Mouse (Mus musculus) cerebellum, postnatal 10 days (tissue): ENCODE data around the gene Zfp704.

Experiments used
- DNase-seq, 2 experiments: peaks; one replicate each; pipeline ENCODE4 v3.0.0; 2021; ENCODE audit warnings: mixed read lengths in 2 of 2

The Zfp704 gene

GRCm38 (mm10) chr3:9513703-9514110, 96.2 kb downstream of the Zfp704 start:
- DNase-seq, result no peak

DNA sequence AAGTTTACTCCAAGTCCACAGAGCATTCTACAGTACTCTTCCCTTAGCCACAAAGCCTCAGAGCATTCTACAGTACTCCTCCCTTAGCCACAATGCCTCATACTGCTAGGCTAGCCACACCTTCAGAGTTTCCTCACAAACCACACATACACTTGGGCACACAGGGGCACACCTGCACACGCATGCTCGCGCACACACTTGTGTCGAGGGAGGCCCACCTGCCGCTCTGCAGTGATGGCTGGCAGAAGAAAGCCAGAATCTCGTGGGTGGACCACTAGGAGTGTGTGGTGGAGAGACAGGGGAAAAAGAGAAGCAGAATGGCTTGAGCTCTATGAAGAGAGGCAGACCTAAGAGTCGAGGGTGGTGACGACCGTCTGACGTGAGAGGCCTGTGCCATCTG, 97.7 kb downstream of the Zfp704 start:
- no peak for DNase-seq

DNA sequence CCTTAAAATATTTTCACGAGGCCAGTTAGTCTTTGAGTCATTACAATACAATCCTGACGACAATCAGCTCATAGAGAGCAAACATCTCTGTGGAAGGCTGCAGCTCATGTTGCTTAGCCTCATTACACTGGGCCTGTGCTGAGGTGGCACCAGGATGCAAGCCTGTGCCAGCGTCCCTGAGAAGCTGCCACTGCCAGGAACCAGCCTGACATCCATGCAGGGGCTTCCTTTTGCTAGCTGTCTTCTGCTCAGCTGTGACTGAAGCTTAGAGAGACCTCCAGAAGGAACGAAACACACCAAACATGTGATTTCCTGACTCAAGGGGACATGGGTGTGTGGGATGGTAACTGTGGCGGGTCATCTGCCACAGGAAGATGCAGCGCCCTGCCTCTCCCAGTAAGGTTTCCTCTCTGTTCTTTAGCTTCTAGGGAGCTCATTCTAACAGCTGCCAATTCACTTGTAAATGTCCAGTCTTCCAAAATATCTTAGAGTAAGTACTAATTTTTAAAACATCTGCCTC, 104.1 kb downstream of the Zfp704 start:
- DNase-seq, result peak; percentile 45 to 64

- peak; percentile 57 to 69 for DNase-seq
Measured at GRCm38 (mm10) chr3:9504371-9504770, 105.5 kb downstream of the Zfp704 start.

- peak; percentile 93 to 95 for DNase-seq
Measured at GRCm38 (mm10) chr3:9500725-9501124, 109.2 kb downstream of the Zfp704 start.

GRCm38 (mm10) chr3:9499994-9500553, 109.8 kb downstream of the Zfp704 start:
- peak; percentile 52 to 59 for DNase-seq

DNA sequence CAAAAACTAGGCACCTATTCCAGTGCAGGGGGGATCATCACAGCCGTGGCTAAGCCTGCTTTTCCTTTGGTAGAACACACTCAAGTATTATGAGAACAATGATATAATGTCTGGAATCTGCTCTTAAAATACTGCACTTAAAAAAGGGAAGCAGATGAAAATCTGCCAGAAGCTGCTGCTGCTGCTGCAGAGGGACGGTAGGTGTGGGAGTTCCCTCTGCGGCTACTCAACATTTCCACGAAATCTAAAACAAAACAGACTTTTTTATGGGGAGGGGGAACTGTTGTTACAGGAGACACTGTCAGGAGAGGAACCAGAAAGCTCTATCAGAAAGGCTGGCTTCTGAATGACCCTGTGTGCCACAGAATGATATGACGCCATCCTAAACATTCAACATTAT, 110.4 kb downstream of the Zfp704 start:
- no peak for DNase-seq

DNA sequence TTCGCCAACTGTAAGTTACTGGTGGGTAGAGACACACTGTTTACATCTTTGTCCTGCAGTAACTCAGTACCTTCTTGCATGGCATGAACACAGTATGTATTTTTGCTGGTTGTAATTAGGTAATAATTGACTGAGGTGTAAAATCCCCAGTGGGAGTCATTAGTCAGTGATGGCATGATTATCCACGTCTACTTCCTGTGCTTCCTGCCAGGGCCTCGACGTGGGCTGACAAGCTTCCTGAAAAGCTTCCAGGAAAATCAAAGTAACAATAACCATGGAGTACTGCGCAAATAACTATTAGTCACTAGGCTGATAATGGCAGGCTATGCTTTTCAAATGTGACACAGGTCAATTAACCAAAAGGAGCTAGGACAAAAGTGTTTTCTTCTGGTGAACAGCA, 112.6 kb downstream of the Zfp704 start:
- no peak for DNase-seq

DNA sequence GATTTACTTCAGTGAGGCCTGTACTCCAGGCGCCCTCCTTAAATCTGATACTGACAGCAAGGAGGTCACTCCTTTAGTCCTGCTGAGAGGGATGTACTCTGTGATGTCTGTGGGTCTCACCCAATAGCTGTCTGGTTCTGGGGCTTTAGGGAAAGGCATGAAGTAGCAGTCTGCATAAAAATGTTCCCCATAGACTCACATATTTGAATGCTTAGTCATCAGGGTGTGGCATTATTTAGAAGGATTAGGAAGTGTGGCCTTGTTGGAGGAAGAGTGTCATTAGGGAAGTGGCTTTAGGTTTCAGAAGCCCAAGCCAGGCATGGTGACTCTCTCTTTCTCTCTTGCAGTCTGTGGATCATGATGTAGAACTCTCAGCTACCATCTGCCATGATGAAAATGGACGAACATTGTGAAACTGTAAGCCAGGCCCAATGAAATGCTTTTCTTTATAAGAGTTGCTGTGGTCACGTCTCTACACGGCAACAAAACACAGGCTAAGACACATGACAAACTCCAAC, 118.1 kb downstream of the Zfp704 start:
- no peak for DNase-seq

- DNase-seq, result no peak
Measured at GRCm38 (mm10) chr3:9487644-9488043, 122.2 kb downstream of the Zfp704 start.

DNA sequence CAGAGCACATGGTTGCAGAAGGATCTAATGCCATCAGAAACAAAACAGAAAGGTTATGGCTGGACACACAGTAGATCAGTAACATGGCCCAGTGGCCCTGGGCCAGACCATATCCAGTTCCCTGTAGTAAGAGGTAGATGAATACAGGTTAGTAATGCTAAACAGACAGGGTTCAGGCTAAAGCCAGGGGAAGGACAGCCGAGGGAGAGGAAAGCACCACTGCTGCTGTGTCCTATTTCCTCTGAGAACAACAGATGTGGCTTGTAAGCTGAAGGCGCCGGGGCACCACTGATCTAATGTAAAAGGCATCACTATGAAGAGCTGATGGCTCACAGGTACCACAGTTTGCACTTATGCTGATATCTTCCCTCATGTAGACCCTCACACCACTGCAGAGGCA, 124.4 kb downstream of the Zfp704 start:
- DNase-seq, result no peak

DNA sequence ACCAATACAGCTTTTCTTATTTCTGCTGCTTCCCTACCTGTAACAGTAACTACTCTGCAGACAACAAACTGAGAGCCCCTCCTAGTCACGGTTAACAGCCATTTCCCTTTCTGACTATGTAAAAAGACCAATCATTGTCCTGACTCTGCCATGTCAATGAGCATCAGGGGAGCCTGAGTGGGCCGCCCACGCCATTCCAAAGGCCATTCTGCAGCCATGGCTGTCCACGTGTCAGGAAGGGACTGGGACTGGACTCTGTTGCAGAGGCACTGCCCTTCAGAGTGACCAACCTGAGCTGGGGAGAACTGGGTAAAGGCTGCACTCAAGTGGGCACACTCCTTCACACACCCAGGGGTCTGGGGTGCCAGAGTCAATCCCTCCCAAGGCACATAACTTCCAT, 127.9 kb downstream of the Zfp704 start:
- DNase-seq, result no peak

DNA sequence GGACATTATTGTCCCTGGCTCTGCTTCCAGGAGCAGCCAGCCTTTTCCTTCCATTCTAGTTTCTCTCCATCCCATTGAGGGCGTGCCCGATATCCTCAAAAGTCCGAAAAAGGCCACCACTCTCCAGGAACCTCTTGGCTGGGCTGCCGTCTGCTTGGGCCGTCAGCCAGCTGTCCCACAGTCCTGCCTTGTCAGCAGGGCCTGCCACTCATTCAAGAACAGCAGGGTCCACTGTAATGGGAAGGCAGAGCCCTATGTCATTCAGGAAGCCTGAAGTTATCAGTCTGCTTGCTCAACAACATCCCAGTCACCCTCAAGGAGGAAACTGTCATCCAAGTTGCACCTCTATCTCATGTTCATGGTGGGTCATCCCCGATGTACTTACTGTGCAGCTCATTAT, 128.5 kb downstream of the Zfp704 start:
- DNase-seq, result peak; percentile 66 to 80

DNA sequence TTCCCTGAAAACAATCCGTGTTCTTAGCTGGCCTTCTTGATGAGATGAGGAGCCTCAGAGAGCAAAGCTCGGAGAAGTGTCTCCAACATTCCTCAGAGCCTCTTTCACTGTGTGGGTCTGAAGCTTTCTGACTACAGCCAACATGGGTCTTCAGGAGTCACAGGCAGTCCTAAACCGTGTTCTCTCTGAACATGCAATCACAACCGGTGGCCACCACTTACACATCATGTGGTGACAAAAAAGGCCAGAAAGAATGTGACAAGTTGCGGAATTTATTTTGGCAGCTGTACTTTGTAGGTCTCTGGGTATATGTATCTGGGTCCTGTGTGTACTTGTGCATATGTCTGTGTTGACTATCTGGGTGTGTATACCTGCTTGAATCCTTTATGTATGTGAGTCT, 128.9 kb downstream of the Zfp704 start:
- no peak for DNase-seq

DNA sequence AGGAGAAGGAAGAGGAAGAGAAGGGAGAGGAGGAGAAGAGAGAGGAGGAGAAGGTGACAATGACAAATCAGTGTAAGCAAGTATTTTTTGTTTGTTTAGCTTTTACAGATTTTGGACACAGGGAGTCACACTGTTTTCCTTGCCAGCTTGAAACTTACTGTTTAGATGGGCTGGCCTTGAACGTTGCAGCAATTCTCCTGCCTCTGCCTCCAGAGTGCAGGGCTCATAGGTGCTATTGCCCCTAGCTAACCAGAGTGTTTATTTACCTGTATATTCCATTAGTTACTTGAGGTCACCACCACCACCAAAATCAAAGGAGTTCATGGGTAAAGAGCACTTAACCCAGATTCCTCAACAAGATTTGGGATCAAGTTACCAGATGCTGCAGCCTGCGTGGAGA, 132.5 kb downstream of the Zfp704 start:
- DNase-seq, result no peak

DNA sequence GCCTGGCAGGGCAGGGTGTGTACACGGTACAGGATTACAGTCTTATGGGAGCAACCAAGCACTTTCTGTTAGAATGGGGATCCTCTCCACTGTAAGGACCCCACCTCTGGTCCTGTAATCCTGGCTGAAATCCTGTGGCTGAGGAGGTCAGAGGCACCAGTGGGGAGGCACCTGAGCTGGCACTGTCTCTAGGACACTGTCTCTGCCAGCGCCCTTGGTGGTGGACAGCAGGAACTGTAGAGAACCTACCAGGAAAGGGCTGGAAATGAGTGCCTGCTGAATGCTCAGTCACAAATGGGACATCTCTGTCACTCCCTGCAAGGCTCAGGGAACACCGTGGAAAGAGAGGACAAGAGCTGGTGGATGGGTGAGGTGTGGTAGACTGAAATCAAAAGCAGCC, 133.5 kb downstream of the Zfp704 start:
- DNase-seq, result no peak

GRCm38 (mm10) chr3:9475501-9475900, 134.4 kb downstream of the Zfp704 start:
- no peak for DNase-seq

- no peak for DNase-seq
Measured at GRCm38 (mm10) chr3:9474331-9474730, 135.6 kb downstream of the Zfp704 start.

DNA sequence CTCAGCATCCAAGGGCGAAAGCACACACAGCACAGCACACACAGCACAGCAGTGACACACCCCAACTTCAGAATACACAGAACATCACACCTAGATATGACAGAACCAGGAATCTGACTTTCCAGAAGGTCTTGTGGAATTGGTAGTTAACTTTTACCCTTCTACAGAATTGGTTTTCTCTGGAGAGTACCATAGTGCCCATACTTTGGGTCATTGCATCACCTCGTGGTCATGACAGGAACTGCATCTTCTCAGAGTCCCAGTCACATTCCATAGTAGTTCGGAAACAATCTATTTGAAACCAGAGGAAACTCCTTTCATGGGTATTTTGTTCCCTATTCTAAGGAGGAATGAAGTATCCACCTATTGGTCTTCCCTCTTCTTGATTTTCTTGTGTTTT, 143.6 kb downstream of the Zfp704 start:
- peak; percentile 78 to 85 for DNase-seq

DNA sequence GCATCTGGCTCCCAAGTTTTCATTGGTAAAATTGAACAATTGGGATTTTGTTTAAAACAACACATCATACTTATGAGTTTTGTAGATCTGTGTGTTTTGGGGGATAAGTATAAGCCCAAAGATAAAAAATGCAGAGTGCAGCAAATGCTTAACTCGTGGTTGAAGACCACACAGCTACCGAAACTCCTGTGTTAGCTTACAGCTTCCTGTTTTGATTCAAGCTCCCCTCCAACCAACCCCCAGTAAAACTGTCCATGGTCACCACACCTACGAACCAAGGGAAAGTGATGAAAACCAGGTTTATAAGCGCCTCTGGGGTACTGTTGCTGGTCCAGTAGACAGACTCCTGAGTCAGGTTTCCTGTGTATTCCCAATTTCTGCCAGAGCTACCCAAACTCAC, 144.2 kb downstream of the Zfp704 start:
- DNase-seq, result no peak

GRCm38 (mm10) chr3:9461660-9462059, 148.2 kb downstream of the Zfp704 start:
- DNase-seq, result peak; percentile 61 to 69

GRCm38 (mm10) chr3:9460284-9460683, 149.6 kb downstream of the Zfp704 start:
- DNase-seq, result no peak

GRCm38 (mm10) chr3:9456380-9456890, 153.4 kb downstream of the Zfp704 start:
- no peak for DNase-seq

- DNase-seq, result no peak
Measured at GRCm38 (mm10) chr3:9455351-9455750, 154.5 kb downstream of the Zfp704 start.
